ENCODE assay signal across 9 mouse cellular contexts in genomic region chr12:72417762-72418161, GRCm38 (mm10). TPM values are rescaled to one million over a fixed set of nuclear protein-coding genes. Genes with fewer than 3 reads are reported as not detected.
DNase-seq lines count a peak whose midpoint lies in the region; ATAC-seq lines count a peak whose summit lies in the region.
"Had no signal": no experiment of that assay in that cellular context is flagged by ENCODE, and none has a peak within 500 bp of the region (broad histone marks: within the 10 kb centered on the region; RNA-seq: fewer than 3 reads in every experiment).

No protein-coding gene starts in this region.

- H3K27me3 ChIP-seq in limb, embryonic 11.5 days (ENCODE audit: control insufficient read depth, insufficient read depth, low read length) = no peaks in the 10 kb centered on the region
- no peaks in the 10 kb centered on the region for H3K27me3 ChIP-seq in limb, embryonic 10.5 days (ENCODE audit: low read depth, poor library complexity, severe bottlenecking)
- H3K27me3 ChIP-seq: embryonic facial prominence, embryonic 15.5 days had no signal

- no peak overlapping the region for H3K27ac ChIP-seq in limb, embryonic 11.5 days (replicated peaks; ENCODE audit: low read depth, low read length)
- no peak overlapping the region for H3K27ac ChIP-seq in limb, embryonic 10.5 days
- H3K27ac ChIP-seq: embryonic facial prominence, embryonic 15.5 days had no signal

- ATAC-seq in limb, embryonic 11.5 days (ENCODE audit: insufficient number of reproducible peaks, low FRiP score, low TSS enrichment, low read depth) = no peak
- peak; percentile 67 for ATAC-seq in megakaryocyte, adult 5-6 weeks (ENCODE audit: poor library complexity, severe bottlenecking)

- WGBS in limb, embryonic 11.5 days = 46% methylated on average over 3 of the region's 3 CpGs
- 34% methylated on average over 3 of the region's 3 CpGs for WGBS in limb, embryonic 10.5 days

- H3K4me3 ChIP-seq in limb, embryonic 11.5 days (ENCODE audit: low read depth, low read length) = no peak overlapping the region
- H3K4me3 ChIP-seq in limb, embryonic 10.5 days = no peak overlapping the region
- H3K4me3 ChIP-seq: embryonic facial prominence, embryonic 15.5 days had no signal

- no peak overlapping the region for H3K4me2 ChIP-seq in limb, embryonic 11.5 days (ENCODE audit: low read depth, severe bottlenecking)
- H3K4me2 ChIP-seq: embryonic facial prominence, embryonic 15.5 days had no signal

- no peaks in the 10 kb centered on the region for H3K36me3 ChIP-seq in limb, embryonic 11.5 days (ENCODE audit: control insufficient read depth, insufficient read depth, low read length)
- no peaks in the 10 kb centered on the region for H3K36me3 ChIP-seq in limb, embryonic 10.5 days
- H3K36me3 ChIP-seq: embryonic facial prominence, embryonic 15.5 days had no signal

- H3K9me3 ChIP-seq in limb, embryonic 11.5 days (ENCODE audit: control insufficient read depth, low read length) = no peaks in the 10 kb centered on the region
- H3K9me3 ChIP-seq in limb, embryonic 10.5 days (replicated peaks) = no peaks in the 10 kb centered on the region
- H3K9me3 ChIP-seq: embryonic facial prominence, embryonic 15.5 days had no signal

- H3K4me1 ChIP-seq in limb, embryonic 11.5 days (ENCODE audit: control insufficient read depth, insufficient read depth, low read length) = no peaks in the 10 kb centered on the region
- H3K4me1 ChIP-seq in limb, embryonic 10.5 days = no peaks in the 10 kb centered on the region
- H3K4me1 ChIP-seq: embryonic facial prominence, embryonic 15.5 days had no signal

- no peak overlapping the region for H3K9ac ChIP-seq in limb, embryonic 11.5 days (ENCODE audit: low read length)
- H3K9ac ChIP-seq: embryonic facial prominence, embryonic 15.5 days had no signal

- peak; percentile 48 for DNase-seq in adrenal gland, postnatal 14 days
- DNase-seq in adrenal gland, adult 2 months = no peak
- DNase-seq in limb, embryonic 11.5 days (ENCODE audit: low spot score) = peak; percentile 36
- no peak for DNase-seq in limb, embryonic 10.5 days (ENCODE audit: low spot score)
- DNase-seq in brain, adult 2 months (ENCODE audit: low read depth, low spot score) = peak; percentile 87
- DNase-seq in adipocyte (ENCODE audit: low spot score) = no peak
- DNase-seq in thymus, postnatal 0 days (ENCODE audit: low spot score) = no peak

RNA-seq across cellular contexts. Expression of gene Rtn1, which starts 8.9 kb away (rescaled TPM):
- 19.1 and 37.3 TPM in 2 replicates for total RNA-seq in adrenal gland, postnatal 14 days (2021)
- total RNA-seq in adrenal gland, adult 2 months (2021) = 10 to 100 TPM; 15.0 to 27.1 TPM
- polyA plus RNA-seq in adrenal gland, adult 2 months (2012; rRNA removed) = 12.0 and 18.3 TPM in 2 replicates
- polyA plus RNA-seq in limb, embryonic 11.5 days (2014; fragmentation: Nextera tagmentation; extraction: Ambion mirVana) = 8.4 and 9.3 TPM in 2 replicates
- polyA plus RNA-seq in limb, embryonic 10.5 days (2016; fragmentation: Nextera tagmentation; extraction: Ambion mirVana) = 8.3 and 11.4 TPM in 2 replicates
- 4.2 and 8.9 TPM in 2 replicates for total RNA-seq in megakaryocyte, adult 5-6 weeks (2015)
- 2.1 and 2.5 TPM in 2 replicates for total RNA-seq in megakaryocyte, adult 5-6 weeks (2017)
- 0.75 and 1.3 TPM in 2 replicates for polyA plus RNA-seq in thymus, postnatal 0 days (2015; fragmentation: Nextera tagmentation; extraction: Ambion mirVana)

RNA-seq across cellular contexts. Expression of gene Lrrc9, which starts 23.9 kb away (rescaled TPM):
- 2.9 and 4.4 TPM in 2 replicates for total RNA-seq in adrenal gland, postnatal 14 days (2021)
- 1 to 10 TPM; 1.5 to 5.8 TPM for total RNA-seq in adrenal gland, adult 2 months (2021)
- polyA plus RNA-seq in adrenal gland, adult 2 months (2012; rRNA removed) = 0.12 and 0.57 TPM in 2 replicates
- 0.85 and 0.87 TPM in 2 replicates for polyA plus RNA-seq in limb, embryonic 11.5 days (2014; fragmentation: Nextera tagmentation; extraction: Ambion mirVana)
- polyA plus RNA-seq in limb, embryonic 10.5 days (2016; fragmentation: Nextera tagmentation; extraction: Ambion mirVana) = 0.80 and 0.89 TPM in 2 replicates
- total RNA-seq in megakaryocyte, adult 5-6 weeks (2015) = not detected in 2 replicates
- total RNA-seq in megakaryocyte, adult 5-6 weeks (2017) = 0.15 and 0.45 TPM in 2 replicates
- polyA plus RNA-seq in thymus, postnatal 0 days (2015; fragmentation: Nextera tagmentation; extraction: Ambion mirVana) = 1.3 and 1.7 TPM in 2 replicates

Comparison
In these comparisons a context has a peak if more than half of its experiments do, and no peak if none do; other contexts are left out.
1. DNase-seq: peak in adrenal gland, postnatal 14 days (single experiment), limb, embryonic 11.5 days (single experiment) and brain, adult 2 months (single experiment); none in adrenal gland, adult 2 months (single experiment), limb, embryonic 10.5 days (single experiment), adipocyte (single experiment) and thymus, postnatal 0 days (single experiment).